Mouse (Mus musculus) Muller cell, postnatal 12 days (primary cell): ENCODE measurements around the gene Cdan1.
A peak's percentile ranks its signal among the peaks of the same experiment; 100 is the strongest.

Experiments used
- DNase-seq: peaks from one replicate; pipeline ENCODE4 v3.0.0-alpha.2; 2015; ENCODE audit errors: inconsistent ontology term

Cdan1 gene

DNA sequence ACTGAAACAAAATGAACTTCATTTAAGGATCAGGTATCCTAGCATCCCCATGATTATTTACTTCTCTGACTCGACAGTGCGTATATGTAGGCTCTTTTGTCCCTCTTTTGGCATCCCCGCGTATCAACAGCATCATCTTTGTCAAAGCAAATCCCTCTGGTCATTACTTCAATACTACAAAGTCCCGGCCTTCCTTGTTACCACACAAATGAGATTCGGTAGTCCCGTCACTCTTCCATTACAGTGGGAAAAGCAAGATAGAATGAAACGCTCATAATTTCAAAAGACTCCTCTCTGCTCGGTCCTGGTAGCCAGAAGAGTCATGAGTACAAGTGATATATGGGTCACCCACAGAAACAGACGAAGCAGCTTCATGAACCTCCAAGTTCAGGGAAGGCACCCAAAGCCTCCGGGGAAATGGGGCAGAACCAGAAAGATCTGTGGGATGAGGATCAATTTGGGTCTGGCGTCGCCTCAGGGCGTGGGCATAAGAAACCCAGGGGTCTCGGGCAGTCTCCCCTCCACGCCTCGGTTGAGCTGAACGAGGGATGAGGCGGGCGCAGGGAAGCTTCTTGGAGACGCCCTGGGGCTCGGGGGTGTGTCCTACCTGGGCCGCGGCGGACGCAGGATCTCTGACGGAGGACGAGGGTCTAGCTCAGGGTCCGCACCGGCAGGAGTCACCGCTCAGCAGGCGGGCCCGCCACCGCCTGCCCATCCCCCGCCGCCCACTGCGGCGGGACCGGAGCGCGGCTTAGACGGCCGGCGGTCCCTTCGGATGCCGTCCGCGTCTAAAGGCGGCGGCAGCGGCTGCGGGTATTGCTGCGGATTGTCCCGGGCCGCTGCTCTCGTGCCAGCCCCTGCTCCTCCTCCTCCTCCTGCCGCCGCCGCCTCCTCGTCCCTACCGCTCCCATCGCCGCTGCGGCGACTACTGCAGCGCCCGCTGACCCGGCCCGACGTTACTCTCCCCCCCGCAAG, at the start of gene Cdan1:
Gene Cdan1 (minus strand): TSS at position 680 of the 975 bp plus-strand sequence.
- DNase-seq, result peak; percentile 64

DNA sequence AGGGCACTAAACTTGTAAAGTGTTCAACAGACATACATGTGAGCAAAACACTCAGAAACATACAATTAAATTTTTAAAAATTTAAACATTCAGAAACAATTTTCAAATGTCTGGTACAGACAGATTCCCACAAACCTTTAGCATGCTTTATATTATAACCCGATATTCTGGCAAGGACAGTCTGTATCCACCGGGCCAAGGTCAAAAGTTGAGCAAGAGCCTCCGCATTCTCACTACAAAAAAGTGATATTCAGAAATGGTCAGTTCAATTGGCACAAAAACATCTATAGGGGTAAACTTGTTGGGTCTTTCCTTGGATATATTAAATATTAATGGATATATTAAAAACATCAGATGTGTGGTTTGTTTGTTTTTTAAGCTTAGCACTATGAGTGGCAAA, 46.4 kb upstream of the Cdan1 start:
- DNase-seq, result no peak

DNA sequence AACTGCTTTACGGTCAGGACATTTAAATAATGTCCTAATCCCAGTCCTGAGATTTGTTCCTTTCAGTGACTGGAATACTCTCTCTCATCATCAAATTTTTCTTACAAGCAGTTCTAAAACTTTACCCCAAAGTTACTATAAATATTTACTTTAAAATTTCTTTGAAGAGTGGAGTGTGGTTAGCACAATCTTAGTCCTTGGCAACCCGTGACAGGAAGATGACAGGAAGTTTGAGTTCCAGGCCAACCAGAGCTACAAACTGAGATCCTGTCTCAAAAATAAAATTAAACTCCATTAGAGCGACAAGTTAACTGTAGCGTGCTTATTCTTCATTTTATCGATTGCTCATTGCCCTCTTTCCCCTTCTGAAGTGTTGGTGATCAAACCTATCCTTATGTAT, 37.7 kb upstream of the Cdan1 start:
- DNase-seq, result no peak

DNA sequence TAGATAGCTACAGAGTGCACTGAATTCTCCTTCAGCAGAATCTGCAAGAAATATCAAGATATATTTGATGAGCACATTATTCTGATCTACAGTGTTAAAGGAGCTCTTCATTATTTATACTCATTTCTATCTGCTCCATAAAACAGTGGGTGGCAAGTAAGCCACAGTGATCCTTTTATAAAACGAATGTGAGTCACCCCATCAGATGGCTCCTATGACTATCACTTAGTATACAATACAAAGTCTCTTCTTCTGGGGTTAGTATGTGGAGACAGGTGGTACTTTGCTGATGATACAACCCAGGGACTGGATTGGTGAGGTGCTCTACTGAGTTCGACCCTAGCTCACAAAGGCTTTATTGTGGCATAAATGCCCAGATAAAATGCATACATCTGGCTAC, 23.3 kb upstream of the Cdan1 start:
- no peak for DNase-seq

DNA sequence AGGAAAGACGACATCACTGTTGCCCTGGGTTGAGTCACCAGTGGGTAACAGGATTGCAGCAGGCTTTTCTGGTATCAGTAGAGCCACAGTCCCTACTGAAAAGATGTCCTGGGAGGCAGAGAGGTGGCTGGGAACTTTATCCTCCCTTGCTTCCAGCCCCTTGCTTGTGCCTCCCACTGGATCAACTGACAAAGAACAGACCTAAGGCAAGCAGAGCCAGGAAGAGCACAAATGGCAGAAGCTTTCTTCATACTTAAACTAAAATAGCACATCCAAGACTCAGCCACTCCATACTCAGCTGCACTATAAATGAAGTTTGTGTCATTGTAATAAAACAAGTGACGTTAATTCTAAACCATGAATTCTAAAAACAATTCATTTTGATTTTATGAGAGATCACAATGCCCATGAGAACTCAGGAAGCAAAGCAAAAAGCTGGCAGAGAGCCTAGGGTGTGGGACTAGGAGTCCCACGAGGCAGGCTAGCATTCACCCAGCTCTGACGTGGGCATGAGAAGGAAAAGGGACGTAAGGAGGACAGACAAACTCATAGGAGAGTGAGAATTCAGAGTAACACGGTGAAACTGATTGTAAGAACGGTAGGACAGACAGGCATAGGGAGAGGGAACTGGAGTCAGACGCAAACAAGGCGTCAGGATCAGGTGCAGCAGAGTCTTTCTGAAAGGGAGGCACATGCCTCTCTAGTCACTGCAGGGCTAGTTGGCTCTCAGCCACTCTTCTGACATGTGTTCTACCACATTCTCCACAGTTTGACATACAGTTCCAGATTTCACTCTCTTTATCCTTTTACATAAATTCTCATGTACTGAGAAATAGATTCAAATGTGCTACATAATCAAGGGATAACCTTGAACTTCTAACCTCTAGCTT, 21.8 kb upstream of the Cdan1 start:
- no peak for DNase-seq

DNA sequence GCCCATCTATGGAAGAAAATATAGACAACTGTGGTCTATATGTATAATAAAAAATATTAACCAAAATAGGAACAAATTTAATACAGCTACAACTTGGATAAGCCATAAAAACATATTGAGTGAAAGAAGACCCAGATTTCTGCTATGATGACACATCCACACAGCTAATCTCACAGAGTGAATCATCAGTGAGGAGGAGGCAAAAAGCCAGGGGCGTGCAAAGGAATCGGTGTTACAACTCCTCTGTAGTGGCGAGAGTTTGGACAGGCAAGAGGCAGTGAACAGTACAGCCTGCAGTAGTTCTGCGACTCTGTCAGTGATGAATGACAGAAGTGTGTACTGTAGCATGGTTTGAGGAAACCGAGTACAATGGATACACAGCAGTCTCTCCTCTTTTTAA, 17.4 kb upstream of the Cdan1 start:
- DNase-seq, result peak; percentile 22

DNA sequence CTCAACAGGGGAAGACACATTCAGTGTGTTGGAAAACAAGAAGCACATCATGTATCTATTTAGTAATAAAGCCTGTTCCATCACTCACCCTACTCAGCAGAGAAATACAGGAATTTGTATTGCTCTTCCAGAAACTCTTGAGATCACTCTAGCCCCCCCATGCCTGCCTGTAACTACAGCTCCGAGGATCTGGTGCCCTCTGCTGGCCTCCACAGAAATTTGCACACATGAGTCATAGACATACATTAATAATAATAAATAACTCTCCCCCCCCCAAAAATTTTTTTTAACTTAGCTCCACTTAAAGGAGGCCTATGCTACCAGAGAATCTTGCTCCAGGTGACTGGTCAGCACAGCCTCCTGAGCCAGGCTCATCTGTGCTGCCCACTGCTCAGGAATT, 16.6 kb upstream of the Cdan1 start:
- no peak for DNase-seq

DNA sequence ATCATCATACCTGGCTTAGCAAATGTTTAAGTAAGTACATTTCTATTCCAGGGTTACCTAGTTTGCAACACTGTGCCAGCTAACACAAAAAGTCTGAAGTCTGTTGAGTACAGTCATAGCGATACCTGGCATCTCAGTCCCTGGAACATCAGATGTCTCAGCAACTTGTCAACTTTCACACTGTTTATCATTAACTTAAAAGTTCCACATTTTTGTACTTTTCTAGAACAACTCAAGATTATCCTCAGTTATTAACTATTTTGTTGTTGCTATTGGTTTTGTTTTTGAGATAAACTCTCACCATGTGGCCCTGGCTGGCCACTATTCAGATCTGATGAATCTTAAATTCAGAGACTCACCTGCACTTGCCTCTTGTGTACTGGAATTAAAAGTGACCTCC, 13.5 kb upstream of the Cdan1 start:
- DNase-seq, result no peak

DNA sequence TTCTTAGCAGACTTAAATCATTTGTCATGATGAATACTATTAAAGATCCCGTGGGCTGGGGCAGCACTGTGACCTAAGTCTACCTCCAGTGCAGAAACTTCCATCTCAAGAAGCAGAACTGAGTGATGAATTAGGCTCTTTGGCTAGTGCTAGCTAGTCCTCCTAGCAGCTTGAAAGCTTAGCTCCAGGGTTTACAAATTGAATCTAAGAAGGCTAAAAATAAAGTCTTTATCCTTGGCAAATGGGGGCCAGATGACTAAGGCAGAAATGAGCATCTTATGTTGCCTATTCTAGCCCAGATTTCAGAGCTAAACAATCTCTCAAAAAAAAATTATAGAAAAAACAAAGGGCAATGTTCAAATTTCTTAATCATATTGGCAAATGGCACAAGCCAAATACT, 10.8 kb upstream of the Cdan1 start:
- no peak for DNase-seq

DNA sequence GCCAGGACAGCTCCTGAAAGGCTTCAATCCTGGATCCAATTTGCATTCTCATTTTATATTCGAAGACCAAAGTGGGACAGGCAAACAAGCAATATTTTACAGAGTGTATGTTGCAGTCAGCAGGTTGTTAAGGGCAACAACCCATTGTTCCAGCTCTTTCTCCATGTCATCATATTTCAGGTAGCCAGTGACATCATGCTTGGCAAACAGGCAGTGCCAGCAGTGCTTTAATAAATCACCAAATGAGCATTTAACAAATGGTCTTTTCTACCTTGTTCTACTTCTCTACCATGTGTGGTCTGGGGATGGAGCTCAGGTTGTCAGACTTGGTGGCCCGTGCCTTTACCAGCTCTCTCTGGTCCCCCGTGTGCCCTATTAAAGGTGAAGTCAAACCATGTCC, 8.2 kb upstream of the Cdan1 start:
- no peak for DNase-seq

DNA sequence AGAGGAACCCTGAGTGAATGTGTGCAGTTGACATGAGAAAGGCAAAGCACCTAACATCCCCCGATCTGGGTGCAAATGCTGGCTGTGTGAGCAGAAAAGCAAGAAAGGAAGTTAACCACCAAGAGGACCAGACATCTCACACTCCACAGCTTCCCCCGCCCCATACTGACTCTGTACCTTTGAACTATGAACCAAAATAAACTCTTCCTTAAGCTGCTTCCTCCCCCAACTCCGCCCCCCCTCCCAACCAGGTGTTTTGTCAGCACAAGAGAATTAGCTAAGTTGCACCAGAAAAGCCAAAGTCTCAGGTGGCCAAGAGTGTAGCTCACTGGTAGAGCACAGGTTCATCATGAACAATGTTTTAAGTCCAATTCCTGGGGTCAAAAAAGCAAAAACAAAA, 3.2 kb upstream of the Cdan1 start:
- DNase-seq, result no peak

DNA sequence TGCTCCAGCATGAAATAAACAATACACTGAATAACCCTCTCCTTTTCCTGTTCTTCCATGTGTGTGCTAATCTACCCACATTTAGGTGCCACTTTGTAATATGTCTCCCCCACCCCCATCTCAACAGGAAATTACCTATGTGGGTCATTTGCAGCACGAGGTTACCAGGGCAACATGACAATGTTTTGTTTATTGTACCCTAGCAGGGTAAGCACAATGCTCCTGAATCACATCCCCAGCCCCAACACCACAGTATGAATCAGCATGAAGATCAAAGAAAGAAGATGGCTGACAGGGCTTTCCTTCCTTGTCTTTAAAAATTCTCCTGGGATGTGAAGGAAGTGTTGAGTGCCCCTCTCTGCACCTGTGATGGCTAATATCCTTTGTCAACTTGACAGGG, 2.7 kb upstream of the Cdan1 start:
- peak; percentile 17 for DNase-seq

DNA sequence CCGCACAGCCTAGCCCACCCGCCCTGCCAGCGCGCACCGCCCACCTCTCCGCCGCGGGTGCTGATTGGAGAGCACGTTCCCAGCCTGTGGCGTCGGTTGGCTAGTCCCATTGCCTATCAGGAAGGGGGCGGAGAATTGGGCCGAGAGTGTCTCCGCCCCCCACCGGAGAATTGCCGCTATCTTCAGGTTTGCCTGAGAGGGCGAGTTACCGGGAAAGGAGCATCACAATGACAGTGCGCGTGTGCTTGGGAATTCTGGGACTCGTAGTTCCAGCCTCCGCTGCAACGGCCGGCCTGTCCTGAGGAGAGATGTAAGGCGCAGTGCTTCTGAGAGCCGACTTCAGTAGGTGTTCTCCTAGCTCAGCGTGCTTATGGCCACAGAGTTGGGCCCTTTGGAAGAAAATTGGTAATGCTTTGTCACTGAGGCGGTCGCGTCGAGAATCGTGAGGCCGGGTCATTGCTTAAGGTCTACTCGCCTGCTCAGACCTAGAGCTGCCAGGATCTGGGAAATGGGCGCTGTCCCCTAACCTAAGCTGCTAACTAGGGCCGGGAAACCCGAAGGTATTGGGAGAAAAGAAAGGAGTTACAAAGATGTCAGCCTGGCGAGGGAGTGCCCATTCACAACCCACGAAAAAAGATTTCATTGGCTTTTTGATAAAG, 625 bp upstream of the Cdan1 start, which contains the start of gene Ttbk2:
Gene Ttbk2 (minus strand): TSS at position 181 of the 659 bp plus-strand sequence.
- peak; percentile 98 for DNase-seq

DNA sequence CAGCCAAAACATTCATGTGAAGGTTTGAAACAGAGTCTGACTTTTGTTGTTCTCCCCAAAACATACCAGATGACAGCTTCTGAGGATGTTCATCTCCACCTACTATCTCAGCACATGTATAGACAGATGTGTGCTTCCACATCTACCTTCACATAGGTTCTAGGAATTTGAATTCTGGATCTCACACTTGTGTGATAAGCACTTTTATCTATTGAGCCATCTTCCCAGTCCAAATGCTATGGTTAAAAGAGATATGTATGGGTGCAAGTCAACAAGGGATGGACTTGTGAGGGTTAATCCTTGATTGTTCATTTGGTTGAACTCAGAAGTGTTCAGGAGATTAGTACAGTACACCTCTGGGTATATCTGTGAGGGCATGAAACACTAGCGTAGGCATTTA, 4.6 kb downstream of the Cdan1 start:
- no peak for DNase-seq

DNA sequence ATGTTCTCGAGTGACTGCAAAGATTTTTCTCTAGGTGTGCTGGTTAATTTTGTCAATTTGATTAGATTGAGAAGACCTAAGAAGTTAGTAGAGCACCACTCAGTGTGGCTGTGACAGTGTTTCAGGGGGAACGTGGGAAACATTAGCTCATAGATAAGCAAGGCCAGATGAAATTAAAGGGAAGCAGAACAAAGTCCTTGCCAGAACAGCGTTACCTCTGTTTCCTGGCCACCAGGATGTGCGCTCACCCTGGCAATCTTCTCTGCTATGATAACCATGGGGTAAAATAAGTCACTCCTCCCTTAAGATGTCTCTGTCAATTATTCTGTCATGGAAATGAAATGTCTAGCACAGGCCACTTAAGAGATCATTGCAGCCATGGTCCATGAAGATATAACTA, 5.9 kb downstream of the Cdan1 start:
- no peak for DNase-seq

DNA sequence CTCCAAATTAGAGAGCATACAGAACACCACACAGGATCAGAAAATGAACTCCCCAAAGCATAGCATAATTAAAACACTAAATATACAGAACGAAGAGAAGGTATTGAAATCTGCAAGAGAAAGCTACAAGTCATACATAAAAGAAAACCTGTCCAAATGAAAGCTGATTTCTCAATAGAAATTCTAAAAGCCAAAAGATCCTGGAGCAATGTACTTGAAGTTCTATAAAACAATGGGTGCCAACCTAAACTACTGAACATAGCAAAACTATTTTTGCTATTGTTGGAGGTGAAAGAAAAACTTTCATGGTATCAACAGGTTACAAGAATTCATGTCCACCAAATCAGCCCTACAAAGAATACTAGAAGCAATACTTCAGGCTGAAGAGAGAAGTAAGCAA, 8.7 kb downstream of the Cdan1 start:
- DNase-seq, result no peak

DNA sequence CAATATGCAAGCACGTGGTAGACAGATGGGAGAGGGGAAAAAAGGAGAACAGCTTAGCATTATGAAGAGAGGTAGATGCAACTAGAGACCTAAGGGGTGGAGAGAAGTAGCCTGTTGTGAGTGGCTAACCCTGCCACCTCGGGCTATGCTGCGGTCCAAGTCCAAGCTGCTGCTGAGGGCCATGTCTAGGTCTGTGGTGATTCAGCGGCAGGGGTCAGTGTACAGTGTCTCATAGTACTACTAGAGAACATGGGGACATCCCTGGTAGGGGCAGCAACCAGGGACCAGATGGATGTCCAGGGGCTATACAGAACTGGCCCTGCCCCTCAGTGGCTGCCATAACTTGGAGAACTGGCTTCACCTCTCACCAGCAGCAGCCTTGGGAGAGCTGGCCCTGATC, 14.8 kb downstream of the Cdan1 start:
- no peak for DNase-seq

DNA sequence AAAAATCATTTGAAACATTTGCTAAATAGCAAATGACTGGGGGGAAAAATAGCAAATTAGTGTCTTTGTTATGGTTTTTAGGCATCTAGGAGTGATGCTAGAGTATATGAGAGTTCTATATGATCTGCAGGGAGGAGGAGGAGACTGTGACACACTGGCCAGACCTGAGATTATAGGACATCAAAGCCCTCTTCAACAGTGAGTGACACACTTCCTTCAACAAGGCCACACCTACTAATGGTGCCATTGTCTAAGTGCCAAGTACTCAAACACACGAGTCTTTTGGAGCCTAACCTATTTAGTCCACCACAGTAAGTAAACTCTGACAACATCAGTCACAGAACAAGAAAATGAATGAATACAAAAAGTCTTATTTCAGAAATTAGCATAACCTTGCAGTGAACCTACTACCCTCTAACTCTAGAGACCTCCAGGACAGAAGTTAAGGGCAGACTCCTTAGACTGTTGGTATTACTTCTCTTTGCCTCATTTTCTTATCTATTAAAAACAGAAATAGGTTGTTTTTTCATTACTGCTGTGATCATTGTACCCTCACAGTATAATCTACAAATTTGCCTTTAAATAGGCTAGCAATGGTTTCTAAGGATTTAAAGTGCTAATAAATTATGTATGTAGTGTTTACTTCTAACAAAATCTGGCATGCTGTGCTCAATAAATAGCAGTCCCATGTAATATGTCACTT, 22.8 kb downstream of the Cdan1 start:
- no peak for DNase-seq

DNA sequence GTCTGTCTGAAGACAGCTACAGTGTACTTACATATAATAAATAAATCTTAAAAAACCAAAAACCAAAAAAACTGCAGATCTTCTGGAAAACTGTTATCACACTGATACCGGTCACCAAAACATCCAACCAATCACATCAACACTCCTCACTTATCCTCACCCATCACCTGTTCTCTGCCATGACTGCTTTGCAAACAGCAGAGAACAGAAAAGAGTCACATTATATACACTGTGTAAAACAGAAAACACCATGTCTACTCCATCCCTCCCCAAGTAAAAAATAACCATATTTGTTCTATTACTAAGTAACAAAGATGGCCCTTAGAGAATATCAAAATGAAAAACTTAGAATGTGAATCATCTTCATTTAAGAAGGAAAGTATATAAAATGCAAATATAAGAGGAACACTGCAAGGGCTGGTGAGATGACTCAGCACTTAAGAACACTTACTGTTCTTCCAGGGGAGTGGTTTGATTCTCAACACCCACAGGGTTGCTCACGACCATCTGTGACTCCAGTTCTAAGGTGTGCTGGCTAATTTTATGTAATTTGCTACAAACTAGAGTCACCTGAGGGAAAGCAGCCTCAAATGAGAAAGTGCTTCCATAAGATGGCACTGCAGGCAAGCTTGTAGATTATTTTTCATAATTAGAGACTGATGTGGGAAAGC, 79.5 kb downstream of the Cdan1 start:
- no peak for DNase-seq

DNA sequence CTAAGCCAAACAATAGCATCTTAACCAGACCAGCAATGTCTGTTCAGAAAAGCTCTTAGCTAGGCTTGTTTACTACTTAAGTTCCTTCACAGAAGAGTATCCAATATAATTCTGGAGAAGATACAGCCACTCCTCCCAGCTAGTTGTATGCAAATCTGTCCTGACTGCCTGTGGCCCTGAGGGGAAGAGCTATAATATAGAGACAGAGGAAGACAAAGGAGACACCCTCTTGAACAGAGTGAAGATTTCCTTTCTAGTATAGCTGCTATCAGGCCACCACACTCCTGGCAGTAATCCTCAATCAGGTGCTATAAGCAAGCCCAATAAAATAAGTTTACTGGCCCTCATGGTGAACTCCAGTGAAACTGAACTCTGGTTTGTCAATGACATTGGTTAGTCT, 88.0 kb downstream of the Cdan1 start:
- DNase-seq, result no peak

DNA sequence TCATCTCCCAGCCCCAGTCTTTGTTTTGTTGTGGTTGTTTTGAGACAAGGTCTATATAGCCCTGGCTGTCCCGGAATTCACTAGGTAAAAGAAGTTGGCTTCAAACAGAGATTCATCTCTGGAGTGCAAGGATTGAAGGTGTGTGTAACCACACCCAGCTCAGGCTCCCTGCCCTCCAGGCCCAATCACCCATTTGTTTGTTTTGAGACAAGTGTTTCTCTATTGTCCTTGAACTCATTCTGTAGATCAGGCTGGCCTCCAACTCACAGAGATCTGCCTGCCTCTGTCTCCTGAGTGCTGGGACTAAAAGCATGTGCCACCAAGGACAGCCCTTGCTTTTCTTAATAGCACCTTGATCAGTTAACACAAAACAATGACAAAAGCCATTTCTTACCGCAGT, 101.9 kb downstream of the Cdan1 start:
- DNase-seq, result no peak
